Mouse (Mus musculus) NIH3T3 (cell line): ENCODE data around the gene Lonp2.
A peak's percentile ranks its signal among the peaks of the same experiment; 100 is the strongest.

Experiments used
- DNase-seq: peaks from one replicate; pipeline ENCODE4 v3.0.0-alpha.2; 2012; ENCODE audit warnings: low read depth

Gene Lonp2

GRCm38 (mm10) chr8:86713407-86714188 is 89.8 kb downstream of the Lonp2 start:
- DNase-seq: no peak

- no peak for DNase-seq
These were observed 94.6 kb downstream of the Lonp2 start for GRCm38 (mm10) chr8:86718332-86718994.

DNA sequence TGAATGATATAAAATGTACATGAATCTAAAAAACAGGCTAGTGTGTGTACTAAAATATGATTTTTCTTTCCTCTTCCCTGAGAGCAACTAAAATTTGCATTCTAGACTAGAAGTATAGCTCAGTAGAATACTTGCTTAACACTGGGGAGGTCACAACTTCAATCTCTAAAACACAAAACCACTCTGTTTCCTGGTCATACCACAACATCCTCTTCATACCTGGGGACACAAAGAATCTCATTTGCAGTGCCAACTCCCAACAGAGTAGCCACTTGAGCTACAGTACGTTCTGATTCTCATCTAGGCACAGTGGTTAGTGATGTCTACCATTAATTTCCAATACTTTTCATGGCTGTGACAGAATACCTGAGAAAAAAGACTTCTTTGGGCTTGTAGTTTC is 95.5 kb downstream of the Lonp2 start:
- no peak for DNase-seq

GRCm38 (mm10) chr8:86720756-86721459 is 97.1 kb downstream of the Lonp2 start:
- DNase-seq: peak; percentile 32

- no peak for DNase-seq
These were observed 97.6 kb downstream of the Lonp2 start for GRCm38 (mm10) chr8:86721490-86721889.

- no peak for DNase-seq
These were observed 103.1 kb downstream of the Lonp2 start for GRCm38 (mm10) chr8:86726959-86727358.

DNA sequence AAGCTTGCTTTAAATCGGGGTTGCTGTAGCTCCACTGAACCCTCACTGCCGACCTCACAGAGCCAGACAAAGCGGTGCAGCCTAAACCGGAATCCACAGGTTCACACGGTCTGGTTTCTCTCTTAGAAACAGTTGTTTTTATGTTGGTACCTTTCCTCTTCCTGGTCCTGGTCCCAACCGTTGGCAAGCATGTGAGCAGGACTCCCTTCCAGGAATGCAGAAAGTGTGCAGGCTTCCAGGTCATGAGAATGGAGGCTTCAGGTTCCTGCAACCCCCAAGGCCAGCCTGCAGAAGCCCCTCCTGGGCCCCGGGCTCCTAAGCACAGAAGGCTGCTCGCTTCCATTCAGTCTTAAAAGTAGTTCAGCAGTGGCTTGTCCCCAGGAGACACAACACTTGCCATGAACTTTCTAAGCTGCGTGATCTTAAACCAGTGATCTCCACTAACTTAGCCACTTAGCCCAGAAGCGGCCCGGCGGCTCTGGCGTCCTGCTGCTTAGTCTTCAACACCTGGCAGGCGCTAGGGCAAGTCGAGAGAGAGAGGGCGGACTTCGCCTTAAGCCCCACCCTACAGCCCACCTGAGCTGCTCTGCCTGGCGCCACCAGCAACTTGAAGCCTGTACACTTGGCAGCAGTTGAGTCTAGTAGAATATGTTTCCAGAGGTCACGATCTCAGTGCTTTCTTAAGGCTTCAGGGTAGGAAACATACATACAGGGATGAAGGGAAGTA is 104.5 kb downstream of the Lonp2 start:
- no peak for DNase-seq

GRCm38 (mm10) chr8:86730303-86730702 is 106.5 kb downstream of the Lonp2 start:
- no peak for DNase-seq

DNA sequence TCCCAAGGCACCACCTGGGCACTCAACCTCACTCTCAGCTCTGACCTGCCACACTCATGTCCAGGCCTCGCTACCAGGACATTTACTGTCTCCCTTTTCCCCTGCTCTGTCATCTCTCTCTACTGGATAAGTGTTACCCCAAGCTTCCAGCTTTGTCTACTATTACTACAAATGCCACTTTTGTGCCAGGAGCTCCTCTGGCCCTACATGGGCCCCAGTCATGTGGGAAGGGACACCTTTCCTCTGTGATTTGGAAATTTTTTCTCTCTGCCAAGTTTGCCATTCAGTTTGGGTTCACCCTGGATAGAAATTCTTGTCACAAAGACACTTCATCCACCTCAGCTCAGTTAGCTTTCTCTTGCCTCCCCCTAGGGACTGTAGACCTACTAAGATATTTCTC is 107.0 kb downstream of the Lonp2 start:
- DNase-seq: no peak

- DNase-seq: no peak
These were observed 110.3 kb downstream of the Lonp2 start for GRCm38 (mm10) chr8:86734171-86734570.

- no peak for DNase-seq
These were observed 111.1 kb downstream of the Lonp2 start for GRCm38 (mm10) chr8:86734954-86735353.

GRCm38 (mm10) chr8:86735446-86736111 is 111.7 kb downstream of the Lonp2 start:
- DNase-seq: no peak

- no peak for DNase-seq
These were observed 117.1 kb downstream of the Lonp2 start for GRCm38 (mm10) chr8:86740899-86741298.

- no peak for DNase-seq
These were observed 117.8 kb downstream of the Lonp2 start for GRCm38 (mm10) chr8:86741627-86742026.

GRCm38 (mm10) chr8:86742605-86743345 is 118.9 kb downstream of the Lonp2 start:
- DNase-seq: no peak

DNA sequence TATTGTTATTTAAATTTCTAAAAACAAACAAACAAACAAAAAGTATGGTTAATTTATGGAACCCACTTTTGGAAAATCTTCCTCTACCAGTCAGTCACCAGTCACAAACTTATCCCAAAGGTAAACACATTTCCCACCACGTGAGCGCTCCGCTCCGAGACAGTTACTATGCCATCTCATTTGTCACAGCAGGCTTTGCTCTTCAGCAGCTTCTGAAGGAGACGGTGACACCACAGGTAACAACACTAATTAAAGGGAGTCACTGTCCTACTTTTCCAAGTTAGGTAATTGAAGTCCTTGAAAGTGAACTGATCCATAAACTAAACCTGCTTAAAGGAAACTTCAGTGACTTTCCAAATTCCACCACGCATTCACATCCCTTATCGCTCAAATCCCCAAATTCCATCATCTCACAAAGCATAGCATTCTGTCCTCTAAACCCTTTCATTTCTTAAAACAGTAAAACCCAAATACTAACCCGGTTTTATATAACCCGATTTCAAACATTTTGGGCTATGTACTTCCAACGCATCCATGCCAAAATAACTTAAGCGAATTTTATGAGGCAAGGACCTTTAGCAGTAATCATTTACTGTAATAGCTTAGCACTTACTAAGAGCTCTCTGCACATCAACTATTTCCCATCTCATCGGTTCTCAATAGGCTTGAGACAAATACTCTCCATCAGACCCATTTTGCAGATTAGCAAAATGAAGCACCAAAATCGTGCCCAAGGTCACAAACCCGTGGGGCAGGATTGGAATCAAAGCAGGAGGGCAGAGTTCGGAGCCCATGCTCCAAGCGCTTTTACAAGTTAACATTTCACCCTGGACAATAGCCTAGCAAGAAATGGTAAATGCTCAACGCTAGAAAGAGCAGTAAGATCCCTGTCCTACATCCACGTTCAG is 120.7 kb downstream of the Lonp2 start:
- DNase-seq: no peak

GRCm38 (mm10) chr8:86745221-86745934 is 121.5 kb downstream of the Lonp2 start, which contains the start of the genes Gm10638 and Siah1a:
Gene Gm10638 (plus strand): TSS chr8:86745699.
Gene Siah1a (minus strand): TSS chr8:86745934.
- peak; percentile 77 for DNase-seq

DNA sequence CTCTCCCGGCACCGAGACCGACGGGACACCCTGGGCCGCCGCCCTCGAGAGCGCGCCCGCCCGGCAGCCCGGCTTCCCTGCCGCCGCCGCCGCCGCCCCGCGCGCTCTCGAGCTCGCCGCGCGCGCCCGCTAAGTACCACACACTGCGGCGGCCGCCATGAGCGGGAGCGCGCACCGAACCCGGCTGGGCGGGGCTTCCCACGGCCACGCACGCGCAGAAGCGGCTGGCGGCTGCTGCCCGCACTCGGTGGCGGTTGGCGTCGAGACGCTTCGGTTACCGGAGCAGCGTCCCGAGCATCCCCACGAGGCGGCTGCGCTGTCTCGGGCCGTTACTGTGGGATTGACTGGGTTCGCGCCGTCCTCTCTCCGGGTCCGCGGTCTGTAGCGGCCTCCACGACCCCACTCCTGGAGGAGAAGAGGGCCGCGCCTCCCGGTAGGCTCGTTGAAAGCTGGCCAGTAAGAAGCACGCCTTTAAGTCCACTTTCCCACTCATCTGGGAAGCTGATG is 122.1 kb downstream of the Lonp2 start:
- peak; percentile 96 for DNase-seq

- DNase-seq: no peak
These were observed 122.7 kb downstream of the Lonp2 start for GRCm38 (mm10) chr8:86746511-86746910.
